Mouse (Mus musculus) kidney, postnatal 36 days (tissue): ENCODE results near the gene Akr1c18.
"Not testable (repeated sequence)": the region's sequence is repeated elsewhere in the genome, so short reads cannot be mapped to it uniquely, and the experiment has no call there.

Experiments
- DNase-seq, 2 experiments: peaks; one replicate each; pipeline ENCODE4 v3.0.0; 2021 to 2022; ENCODE audit warnings: mixed read lengths in 2 of 2

The Akr1c18 gene

DNA sequence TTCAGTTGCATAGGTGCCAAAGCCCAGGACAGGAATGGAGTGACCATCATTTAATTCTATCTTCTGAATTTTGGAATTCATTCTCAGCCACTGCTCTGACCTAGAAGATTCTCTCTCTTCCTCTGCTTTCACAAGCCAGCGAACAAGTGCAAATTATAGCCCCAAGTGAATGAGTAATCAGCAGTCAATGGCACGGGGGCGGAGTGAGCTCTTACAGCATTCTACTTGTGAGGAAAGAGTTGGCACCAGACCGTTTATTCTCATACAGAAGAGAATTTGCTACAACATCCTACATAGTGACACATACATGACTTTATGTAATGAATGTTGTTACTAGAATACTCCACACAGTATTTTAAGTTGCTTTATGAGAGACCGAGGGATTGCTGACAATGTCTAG is at the start of gene Akr1c18:
Gene Akr1c18, minus strand, starts transcription at position 137 of the 400 bp plus-strand sequence.
- peak; percentile 36 to 40 for DNase-seq

DNA sequence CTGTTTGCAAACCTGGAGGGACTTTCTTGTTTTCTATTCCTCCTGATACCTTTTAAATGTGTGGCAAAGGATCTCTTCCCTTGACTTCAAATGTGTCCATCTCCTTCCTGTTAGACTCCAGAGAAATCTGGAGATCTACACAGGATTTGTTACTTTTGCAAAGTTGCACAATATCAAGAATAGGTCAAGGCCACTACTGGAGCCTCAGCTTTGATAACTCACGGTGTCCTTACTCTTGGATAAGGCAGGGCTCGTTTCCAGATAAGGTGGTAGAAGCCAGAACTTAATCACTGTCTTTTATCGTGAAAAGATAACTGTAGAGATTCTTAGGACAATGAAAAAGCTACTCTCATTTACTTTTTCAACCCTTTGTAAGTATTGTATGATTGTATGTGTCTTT is 42.1 kb upstream of the Akr1c18 start:
- no peak for DNase-seq

DNA sequence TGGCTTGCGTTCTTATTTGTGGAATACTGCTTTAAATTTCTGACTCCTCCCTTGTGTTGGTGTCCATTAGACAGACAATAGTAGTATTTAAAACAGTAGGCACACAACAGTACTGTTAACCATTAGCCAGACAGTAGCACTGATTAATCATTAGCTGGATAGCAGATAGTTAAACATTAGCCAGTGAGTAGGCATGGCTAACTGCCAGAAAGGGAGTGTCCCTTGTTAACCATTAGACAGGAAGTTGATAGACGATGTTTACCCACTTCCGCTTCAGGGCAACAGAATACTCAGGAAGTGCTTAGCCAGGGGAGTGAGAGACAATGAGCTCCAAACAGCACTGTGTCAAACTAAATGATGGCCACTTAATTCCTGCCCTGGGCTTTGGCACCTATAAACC is 40.5 kb upstream of the Akr1c18 start, which contains the start of gene Akr1c13:
Gene Akr1c13, plus strand, starts transcription at position 247 of the 400 bp plus-strand sequence.
- peak; percentile 51 to 56 for DNase-seq

DNA sequence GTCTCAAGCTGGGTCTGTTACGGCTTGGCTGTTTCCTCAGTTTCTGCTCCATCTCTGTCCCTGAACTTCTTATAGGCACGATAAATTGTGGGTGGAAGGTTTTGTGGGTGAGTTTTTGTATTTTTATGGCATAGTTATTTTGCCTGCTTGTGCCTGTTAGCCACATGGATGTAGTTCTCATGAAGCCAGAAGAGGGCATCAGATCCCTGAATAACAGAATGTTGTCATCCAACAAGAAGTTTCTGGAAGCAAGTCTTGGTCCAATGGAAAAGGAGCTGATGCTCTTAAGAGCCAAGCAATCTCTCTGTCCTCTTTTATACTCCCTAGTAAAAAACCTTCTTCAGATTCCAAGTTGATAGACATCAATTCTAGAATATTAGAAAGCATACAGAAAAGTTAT is 37.7 kb upstream of the Akr1c18 start:
- peak; percentile 43 to 55 for DNase-seq

DNA sequence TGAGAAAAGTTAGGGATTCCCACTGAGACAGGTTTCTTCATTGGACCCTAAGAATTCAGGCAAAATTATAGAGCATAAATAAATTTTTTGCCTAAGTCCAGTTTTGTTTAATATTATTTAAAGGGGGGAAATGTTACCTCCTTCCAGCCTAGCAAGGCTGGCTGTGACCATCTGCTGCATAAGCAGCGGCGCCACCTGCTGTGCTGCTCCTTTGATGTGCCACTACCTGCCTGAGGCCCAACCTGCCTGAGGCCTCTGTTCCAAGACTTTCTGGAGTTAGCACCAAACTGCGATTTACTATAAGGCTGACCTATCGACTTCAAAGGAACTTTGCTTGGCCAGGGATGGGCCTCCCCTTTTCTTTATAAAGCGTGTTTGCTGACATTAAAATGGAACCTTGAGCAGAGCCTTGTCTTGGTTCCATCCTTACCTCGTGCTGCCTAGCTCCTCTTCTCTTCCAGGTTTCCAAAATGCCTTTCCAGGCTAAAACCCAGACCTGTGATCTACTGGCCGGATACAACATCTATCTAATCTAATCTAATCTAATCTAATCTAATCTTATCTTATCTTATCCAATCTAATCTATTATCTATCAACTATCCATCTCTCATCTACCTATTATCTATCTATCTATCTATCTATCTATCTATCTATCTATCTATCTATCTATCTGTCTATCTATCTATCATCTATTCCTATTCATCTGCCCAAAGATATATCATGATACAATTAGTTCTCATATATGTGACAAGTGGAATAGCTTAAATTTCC is 36.4 kb upstream of the Akr1c18 start:
- DNase-seq, result peak in 1 of 2 experiments; percentile 67

DNA sequence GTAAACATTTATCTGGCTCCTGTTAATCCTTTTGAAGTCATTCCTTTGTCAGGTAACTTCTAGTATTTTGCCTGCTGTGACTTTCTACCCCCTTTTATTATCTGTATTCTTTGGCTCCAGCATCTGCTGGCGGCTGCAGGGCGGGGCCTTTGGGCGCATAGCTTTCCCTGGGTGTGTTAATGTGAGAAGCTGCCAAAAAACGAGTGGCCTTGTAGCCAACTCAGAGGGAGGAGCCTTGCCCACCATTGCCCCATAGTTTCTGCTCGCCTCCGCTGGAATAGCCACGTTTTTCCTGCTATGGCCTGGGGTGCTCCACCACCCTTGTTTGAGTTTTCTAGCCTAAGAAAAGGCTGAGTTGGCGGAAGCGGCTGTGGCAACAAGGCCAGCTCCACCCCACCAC is 32.7 kb upstream of the Akr1c18 start:
- DNase-seq, result no peak

DNA sequence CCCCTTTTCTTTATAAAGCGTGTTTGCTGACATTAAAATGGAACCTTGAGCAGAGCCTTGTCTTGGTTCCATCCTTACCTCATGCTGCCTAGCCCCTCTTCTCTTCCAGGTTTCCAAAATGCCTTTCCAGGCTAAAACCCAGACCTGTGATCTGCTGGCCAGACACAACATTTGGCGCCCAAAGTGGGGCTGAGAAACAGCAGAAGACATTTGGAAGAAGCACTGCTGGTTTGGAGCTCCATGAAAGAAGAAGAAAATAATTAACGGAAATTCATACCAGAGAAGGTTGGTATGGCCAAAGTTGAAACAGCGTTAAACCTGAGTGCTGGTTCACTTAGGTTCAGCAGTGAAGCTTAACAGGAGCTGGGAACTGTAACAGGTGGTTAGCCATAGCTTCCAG is 30.9 kb upstream of the Akr1c18 start:
- not testable (repeated sequence) for DNase-seq

DNA sequence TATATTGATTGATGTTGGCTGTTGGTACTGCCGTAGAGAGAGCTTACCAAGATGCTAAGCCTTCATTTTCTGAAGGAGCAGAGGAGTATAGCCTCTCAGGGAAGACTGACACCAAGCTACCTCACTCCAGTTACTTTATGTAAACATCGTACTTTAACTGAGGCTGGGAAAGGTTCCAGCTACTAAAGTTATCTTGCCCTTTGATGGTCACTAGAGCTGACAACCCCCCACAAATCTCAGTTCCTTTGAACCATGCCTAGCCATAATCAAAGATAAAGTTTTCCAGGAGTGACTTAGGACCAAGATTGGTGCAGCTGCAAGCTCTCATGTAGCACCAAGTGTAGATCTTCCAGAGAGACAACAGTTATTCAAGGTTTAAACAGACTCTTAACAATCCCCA is 22.5 kb upstream of the Akr1c18 start:
- DNase-seq, result no peak

DNA sequence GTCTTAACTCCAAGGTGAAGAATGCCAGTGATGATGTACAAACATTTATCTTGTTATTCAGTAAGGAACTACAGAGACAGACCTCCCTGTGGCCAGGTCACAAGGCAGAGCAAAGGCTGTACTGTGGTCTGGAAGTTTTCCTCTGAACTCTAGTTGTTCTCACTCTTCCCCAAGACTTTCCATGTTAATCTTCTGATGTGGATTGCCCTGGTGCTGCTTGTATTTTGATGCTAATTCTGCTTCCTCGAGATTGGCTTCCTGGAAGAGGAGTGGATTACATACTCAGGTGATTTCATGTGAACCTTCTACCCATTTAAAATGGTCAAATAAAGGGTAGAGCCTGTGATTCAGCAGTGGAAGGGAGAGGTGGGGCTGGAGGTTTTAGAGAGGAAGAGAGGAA is 17.6 kb upstream of the Akr1c18 start:
- DNase-seq, result no peak

DNA sequence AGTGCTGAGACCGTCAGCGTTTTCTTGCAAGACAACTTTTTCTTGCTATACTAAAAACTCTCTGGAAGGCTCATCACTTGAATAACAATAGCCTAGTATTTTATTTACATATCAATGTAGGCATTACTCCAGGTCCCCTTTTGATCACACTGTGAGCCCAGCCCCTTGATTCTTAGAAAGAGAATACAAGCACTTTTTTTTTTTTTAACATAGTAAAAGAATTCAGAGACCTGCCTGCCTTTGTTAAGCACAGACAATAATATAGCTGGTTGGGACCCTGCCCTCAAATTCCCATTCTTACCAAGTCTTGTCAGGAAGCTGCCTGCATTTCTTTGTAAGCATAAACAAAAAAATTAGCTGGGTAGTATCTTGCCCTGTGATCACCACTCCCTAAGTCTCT is 4.8 kb upstream of the Akr1c18 start:
- DNase-seq, result no peak

DNA sequence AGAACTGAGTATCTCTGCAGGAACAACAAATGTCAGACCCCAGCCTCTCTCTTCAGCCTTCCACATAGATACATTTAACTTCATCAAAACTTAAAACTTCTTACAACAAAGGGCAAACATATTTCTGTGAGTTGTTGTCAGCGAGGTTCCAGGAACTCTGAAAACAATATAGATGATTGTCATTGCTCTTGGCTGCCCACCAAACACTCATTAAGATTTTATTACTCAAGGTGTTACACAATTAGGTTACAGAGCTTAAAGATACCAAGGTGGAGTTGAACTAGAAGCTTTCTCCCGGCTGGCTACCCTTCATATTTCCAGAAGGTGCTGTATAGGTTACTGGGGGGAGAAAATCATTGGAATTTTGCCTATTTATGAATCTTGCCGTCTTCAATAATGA is 3.1 kb upstream of the Akr1c18 start:
- no peak for DNase-seq

DNA sequence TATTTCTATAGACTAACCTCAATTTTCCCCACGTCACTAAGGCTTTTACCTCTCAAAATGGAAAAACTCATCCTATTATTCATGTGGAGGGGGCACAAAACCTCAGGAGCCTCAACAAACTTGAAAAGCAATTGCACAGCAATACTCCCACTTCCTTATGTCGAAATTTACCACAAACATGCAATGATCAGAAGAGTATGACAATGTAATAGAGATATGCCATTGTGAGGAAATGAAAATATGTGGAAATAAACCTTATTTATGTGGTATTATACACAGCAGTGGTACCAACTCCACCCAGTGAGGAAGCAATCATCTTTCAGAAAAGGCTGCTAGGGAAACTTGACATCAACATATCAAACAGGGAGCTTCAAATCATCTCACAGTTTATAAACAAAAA is 2.5 kb upstream of the Akr1c18 start:
- DNase-seq, result no peak

DNA sequence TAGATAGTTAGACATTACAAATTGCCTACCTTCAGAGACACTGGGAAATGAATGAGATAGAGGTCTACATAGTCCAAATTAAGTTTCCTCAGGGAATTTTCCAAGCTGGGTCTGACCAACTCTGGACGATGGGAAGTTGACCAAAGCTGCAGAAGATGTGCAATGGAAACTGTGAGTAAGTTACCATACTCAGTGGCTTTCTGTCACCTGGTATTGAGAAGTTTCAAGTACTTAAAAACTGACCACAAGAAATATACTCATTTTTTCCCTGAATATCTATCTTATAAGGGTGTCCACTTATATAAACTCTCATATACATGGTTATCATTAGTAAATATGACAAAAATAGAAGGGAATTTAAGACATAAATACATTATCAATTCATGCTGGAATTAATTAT is 6.2 kb downstream of the Akr1c18 start:
- DNase-seq, result no peak

DNA sequence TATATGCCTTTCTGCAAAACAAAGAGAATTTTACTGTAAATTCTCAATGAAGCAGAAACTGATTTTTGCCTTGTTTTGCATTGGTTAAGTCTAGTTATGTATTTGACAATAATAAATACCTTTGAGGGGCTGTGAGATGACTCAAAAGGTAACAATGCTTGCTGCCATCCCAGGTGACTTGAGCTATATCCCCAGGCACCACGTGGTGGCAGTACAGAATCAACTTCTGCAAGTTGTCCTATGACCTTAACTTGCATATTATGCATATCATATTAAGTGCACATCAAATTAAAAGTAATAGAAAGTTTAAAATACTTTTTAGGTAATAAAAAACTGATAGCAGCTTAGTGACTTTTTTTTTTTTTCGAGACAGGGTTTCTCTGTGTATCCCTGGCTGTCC is 17.4 kb downstream of the Akr1c18 start:
- DNase-seq, result peak in 1 of 2 experiments; percentile 75

DNA sequence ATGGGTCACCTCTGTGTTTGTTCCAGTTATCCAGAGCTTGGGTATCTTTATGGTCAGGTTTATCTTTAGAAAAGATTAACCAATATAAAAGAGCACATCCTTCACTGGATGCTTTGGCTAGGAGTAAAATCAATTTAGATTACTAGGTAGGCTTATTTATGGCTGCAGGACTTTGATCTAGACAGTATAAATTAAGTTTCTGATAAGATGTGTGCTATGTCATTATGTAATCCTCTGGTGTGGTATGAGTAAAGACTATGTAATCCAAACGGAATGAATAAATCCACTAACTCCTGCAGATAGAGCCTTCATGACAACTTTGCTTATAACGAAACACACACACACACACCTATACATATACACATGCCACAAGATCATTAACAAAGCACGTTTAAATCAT is 18.7 kb downstream of the Akr1c18 start:
- DNase-seq, result no peak

DNA sequence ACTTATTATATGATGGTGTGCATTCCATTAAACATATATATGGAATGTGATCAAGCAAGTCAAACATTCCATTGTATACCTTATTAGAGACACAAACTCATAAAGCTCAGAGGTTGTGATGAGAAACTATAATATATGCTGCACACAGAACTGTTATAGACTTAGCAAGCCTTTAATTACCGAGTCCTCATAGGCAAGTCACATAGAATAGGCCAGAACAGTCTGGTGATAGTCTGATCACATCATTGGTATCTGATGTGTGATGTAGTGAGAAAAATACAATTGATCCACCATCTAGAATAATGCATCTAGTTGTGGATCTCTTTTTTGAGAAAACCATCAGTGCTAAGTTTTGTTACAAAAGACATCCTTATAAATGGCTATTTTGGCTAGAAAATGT is 19.1 kb downstream of the Akr1c18 start:
- DNase-seq, result no peak

DNA sequence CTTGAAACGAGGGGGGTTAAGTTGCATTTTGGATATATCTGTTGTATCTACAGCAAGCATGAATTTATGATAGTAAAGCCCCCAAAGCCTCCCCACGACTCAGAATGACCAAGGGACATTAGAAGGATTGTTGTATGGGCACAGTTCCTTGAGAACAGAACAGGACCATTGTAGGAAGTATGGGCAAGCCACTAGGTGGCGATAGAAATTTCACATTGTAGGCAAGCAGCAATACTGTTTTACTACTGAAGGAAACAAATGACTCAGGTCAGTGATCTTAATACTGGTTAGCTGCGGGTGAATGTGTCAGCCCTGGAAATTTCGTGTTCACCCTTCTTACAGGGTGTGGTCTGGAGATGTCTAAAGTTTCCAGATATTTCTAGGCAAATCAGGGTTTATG is 21.4 kb downstream of the Akr1c18 start:
- DNase-seq, result peak; percentile 48 to 50

DNA sequence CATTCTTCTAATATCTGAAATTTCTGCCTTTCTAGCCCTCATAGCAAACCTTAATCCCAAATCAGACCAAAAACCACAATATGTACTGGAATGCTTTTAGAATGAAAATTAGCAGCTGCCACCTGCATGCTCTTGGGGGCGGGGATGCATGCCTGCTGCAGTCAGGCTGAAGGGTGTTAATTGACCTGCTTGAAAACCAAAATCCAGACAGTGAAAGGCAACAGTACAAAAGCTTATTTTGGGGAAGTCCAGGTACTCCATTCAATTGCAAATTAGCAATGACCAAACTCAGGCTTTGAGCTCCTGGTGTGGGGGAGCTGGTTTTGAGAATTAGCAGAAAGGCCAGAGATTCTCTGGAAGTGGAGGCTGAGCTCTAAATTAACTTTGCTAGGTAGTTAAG is 24.6 kb downstream of the Akr1c18 start:
- peak in 1 of 2 experiments; percentile 19 for DNase-seq

DNA sequence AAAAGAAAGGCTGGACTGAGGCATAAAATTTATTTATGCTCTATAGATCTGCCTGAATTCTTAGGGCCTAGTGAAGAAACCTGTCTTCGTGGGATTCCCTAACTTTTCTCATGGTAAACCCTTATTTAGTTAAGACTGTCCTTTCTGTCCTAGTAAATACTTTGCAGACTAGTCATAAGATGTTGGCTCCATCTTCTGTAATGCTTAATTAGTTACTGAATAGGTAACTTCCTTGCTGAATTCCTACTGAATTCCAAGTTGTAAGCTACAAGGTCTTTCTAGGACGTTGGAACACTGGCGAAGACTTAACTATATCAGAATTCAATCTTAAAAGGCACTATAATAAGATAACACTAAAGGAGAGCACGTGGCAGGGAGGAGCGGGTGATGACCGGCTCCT is 26.0 kb downstream of the Akr1c18 start:
- not testable (repeated sequence) for DNase-seq

DNA sequence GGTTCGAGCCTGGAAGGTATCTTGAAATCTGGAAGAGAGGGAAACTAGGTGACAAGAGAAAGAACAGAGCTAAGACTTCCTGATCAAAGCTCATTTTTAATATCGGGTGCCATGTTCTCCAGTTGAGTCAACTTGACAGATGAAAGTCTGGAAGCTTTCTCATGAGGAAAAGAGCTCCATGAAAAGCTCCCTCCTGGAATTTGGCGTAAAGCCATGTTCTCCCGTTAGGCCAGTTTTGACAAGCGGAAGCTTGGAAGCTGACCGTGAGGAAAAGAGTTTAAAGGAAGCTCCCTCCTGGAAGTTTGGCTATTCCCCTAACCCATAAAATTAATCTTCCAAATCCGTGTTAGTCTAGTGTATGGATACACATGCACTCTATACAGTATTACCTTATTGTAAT is 27.3 kb downstream of the Akr1c18 start:
- peak in 1 of 2 experiments; percentile 44 for DNase-seq

DNA sequence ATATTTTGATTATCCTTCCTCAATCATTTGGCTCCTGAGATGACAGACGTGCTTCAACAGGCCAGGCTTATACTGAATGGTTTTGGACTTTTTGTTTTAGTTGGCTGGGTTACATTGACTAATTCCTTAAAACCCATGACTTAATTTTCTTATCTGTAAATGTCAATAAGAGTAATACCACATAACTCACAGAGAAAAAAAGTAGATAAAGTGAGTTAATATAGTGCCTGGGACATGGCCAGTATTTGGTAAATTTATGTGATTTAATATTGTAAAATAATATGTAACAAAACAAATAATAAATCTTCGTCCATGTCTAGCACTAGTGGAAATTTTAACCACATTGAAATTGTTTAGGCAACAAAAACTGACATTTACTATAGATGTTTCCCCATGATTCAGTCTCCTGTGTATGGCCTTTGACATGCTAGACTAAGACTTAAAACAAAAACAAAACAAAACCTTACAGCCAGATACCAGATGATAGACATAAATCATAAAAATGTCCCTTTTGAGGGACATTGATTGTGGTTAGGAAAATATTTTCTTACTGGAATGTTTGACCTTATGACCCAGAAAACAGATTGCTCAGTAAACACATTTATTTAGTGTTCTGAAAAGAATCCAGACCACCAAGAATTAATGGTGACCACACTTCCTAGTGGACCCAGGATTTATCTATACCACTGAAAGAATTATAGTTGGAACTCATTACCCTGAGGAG is 31.1 kb downstream of the Akr1c18 start:
- DNase-seq, result no peak

DNA sequence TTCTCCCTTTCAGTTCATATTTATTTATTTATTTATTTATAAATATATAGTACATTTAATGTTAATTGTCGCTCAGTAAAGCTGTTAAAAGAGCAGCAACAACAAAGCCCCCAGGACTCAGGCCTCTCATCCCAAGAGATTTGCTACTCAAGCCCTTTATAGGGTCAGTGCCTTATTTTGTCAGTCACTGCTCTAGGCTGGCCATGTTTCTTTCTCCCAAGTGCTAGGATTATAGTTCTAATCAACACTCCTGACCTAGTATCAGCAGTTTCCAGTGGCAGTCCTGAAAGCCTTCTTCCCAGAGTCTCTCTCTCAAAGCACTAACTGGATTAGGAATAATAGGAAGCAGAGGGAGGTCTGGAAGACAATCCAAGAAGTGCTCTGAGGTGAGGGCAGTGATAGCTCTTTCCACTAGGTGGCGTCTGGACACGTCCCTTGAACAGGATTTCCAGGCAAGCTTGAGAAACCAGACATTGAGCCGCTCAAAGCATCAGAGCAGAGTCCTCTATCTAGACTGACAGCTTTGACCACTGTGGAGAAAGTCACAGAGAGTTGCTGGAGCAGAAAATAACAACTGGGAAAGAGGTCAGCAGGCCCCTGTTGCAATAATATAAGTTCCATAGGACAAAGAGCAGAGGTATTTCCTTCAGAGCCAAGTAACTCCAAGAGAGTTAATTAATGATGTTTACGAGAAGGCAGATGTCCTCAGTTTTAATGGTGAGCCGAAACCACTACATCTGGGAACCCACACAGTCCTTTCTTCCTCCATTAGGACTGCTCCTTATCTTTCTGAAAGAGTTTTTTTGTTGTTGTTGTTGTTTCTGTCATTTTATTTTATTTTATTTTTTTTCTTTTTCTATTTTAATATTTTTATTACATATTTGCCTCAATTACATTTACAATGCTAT is 39.9 kb downstream of the Akr1c18 start:
- peak; percentile 77 to 84 for DNase-seq

DNA sequence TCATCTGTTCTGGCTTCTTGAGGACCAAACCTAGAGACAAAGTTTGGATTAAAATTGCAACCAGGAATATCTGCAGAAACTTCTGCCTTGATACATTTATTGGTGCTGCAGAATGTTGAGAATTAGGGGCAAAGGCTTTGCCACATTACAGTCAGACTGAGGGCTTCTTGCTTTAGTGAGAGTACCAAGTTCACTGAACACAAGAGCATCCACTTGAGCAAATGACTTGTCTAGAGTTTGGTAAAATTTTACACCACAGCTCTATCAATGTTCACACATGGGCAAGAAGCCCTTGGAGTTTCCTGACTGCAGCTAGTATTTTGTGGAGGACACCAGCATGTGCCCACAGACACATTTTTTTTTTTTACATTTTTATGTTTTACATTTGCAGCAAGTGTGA is 47.7 kb downstream of the Akr1c18 start:
- DNase-seq, result peak in 1 of 2 experiments; percentile 29
